Mouse (Mus musculus) cortical plate, adult 2 months (tissue): ENCODE measurements around the gene Cadm3.

Experiments used
- CTCF ChIP-seq: fragments of 200-500 bp; IDR thresholded peaks from 2 replicates; pipeline ENCODE4 v1.5.1; 2011; ENCODE audit warnings: mild to moderate bottlenecking, control low read depth, low read length; ENCODE audit not compliant: insufficient read depth; ENCODE audit errors: extremely low read depth
- POLR2A ChIP-seq: fragments of 200-500 bp; IDR thresholded peaks from 2 replicates; pipeline ENCODE4 v1.6.1; 2011; ENCODE audit warnings: mild to moderate bottlenecking, low read length, control low read depth; ENCODE audit not compliant: insufficient read depth; ENCODE audit errors: extremely low read depth

- no peak for TF ChIP-seq CTCF
- no peak for TF ChIP-seq POLR2A
Measured at GRCm38 (mm10) chr1:173389431-173389830, 21.9 kb upstream of the Cadm3 start.
